Mouse (Mus musculus) C2C12 (cell line): Measurements from ENCODE around the gene Vpreb3. TPM values are rescaled to one million over a fixed set of nuclear protein-coding genes. Genes with fewer than 3 reads are reported as not detected.
A peak's percentile ranks its signal among the peaks of the same experiment; 100 is the strongest.

Experiments
- H3K27me3 ChIP-seq: one replicate; pipeline ENCODE4 v1.6.1; 2011; ENCODE audit not compliant: control insufficient read depth, insufficient read depth, insufficient read length
- H3K36me3 ChIP-seq: one replicate; pipeline ENCODE4 v1.6.1; 2011; ENCODE audit not compliant: control insufficient read depth, insufficient read depth
- H3K4me3 ChIP-seq: one replicate; pipeline ENCODE4 v1.5.1; 2011; ENCODE audit warnings: mild to moderate bottlenecking, control low read depth; ENCODE audit not compliant: poor library complexity, insufficient read depth, severe bottlenecking
- H3K79me2 ChIP-seq: one replicate; pipeline ENCODE4 v1.6.1; 2011; ENCODE audit not compliant: control insufficient read depth, insufficient read depth
- H3K79me3 ChIP-seq: one replicate; pipeline ENCODE4 v1.6.1; 2011; ENCODE audit warnings: low read depth, control low read depth
- H3ac ChIP-seq: one replicate; pipeline ENCODE3; 2011; ENCODE audit warnings: low read depth; ENCODE audit not compliant: control insufficient read depth, insufficient read length
- CEBPB ChIP-seq: IDR thresholded peaks from one replicate; pipeline ENCODE4 v1.6.1; 2011; ENCODE audit warnings: low read depth, mild to moderate bottlenecking, control low read depth, moderate library complexity
- CTCF ChIP-seq: IDR thresholded peaks from one replicate; pipeline ENCODE4 v1.5.1; 2011; ENCODE audit not compliant: control insufficient read depth, insufficient read depth, insufficient read length
- FOSL1 ChIP-seq: IDR thresholded peaks from one replicate; pipeline ENCODE4 v1.8.0; 2011; ENCODE audit warnings: mild to moderate bottlenecking, low read length; ENCODE audit not compliant: poor library complexity, insufficient read depth, severe bottlenecking
- MAX ChIP-seq: IDR thresholded peaks from one replicate; pipeline ENCODE4 v1.6.1; 2011; ENCODE audit warnings: mild to moderate bottlenecking, control low read depth
- MYOD1 ChIP-seq: IDR thresholded peaks from one replicate; pipeline ENCODE4 v1.6.1; 2011; ENCODE audit warnings: low read depth; ENCODE audit not compliant: control insufficient read depth, insufficient read length
- MYOG ChIP-seq: IDR thresholded peaks from one replicate; pipeline ENCODE4 v1.6.1; 2011; ENCODE audit not compliant: control insufficient read depth, insufficient read length; ENCODE audit errors: extremely low read depth
- USF1 ChIP-seq: IDR thresholded peaks from one replicate; pipeline ENCODE4 v1.6.1; 2011; ENCODE audit warnings: low read depth, mild to moderate bottlenecking, control low read depth, moderate library complexity
- polyA plus RNA-seq: library from polyadenylated mRNA; unstranded; fragments of >200 nt; fragmentation: generic; extraction: Trizol; gene quantifications from one replicate; pipeline ENCODE4 v1.2.1, GENCODE M21; 2012; ENCODE audit warnings: missing spikeins

The Vpreb3 gene
- polyA plus RNA-seq, 1 experiment: 0.13 TPM

GRCm38 (mm10) chr10:75915557-75915956, 27.3 kb upstream of the Vpreb3 start:
- H3ac ChIP-seq: no peak overlapping the region
- peaks cover 73% of the 10 kb centered on the region for H3K36me3 ChIP-seq
- peaks cover 92% of the 10 kb centered on the region for H3K79me2 ChIP-seq
- no peak for TF ChIP-seq MYOG
- no peak for TF ChIP-seq MAX
- TF ChIP-seq USF1: no peak
- H3K4me3 ChIP-seq: no peak overlapping the region
- peaks cover 62% of the 10 kb centered on the region for H3K79me3 ChIP-seq
- no peaks in the 10 kb centered on the region for H3K27me3 ChIP-seq

GRCm38 (mm10) chr10:75916840-75917239, 26.0 kb upstream of the Vpreb3 start:
- H3ac ChIP-seq: no peak overlapping the region
- peaks cover 66% of the 10 kb centered on the region for H3K79me3 ChIP-seq
- no peaks in the 10 kb centered on the region for H3K27me3 ChIP-seq
- H3K36me3 ChIP-seq: peaks cover 61% of the 10 kb centered on the region
- no peak overlapping the region for H3K4me3 ChIP-seq
- H3K79me2 ChIP-seq: peaks cover 97% of the 10 kb centered on the region
- TF ChIP-seq CTCF: no peak
- no peak for TF ChIP-seq USF1
- no peak for TF ChIP-seq MYOG
- TF ChIP-seq MYOD1: no peak

- TF ChIP-seq CEBPB (no peak), MYOG (no peak), CTCF (no peak), FOSL1 (no peak), MYOD1 (no peak), USF1 (no peak), MAX (no peak)
- Histone ChIP-seq H3K79me2 (peaks cover 85% of the 10 kb centered on the region), H3K27me3 (no peaks in the 10 kb centered on the region), H3K36me3 (peaks cover 61% of the 10 kb centered on the region), H3K79me3 (peaks cover 64% of the 10 kb centered on the region), H3ac (no peak overlapping the region), H3K4me3 (no peak overlapping the region)
These were observed 23.8 kb upstream of the Vpreb3 start for GRCm38 (mm10) chr10:75919026-75919425.

- Histone ChIP-seq H3K27me3 (no peaks in the 10 kb centered on the region), H3ac (peak within 1 kb of the TSS; percentile 84), H3K79me2 (peaks cover 64% of the 10 kb centered on the region), H3K79me3 (peaks cover 50% of the 10 kb centered on the region), H3K36me3 (peaks cover 64% of the 10 kb centered on the region), H3K4me3 (peak within 1 kb of the TSS; percentile 97)
- TF ChIP-seq CTCF (no peak), MAX (peak; percentile 24), MYOD1 (no peak)
These were observed 21.7 kb upstream of the Vpreb3 start, which contains the start of gene Smarcb1 for GRCm38 (mm10) chr10:75921026-75921725. Gene Smarcb1, minus strand, starts transcription at chr10:75921617.

- Histone ChIP-seq H3ac (peak overlapping the region; percentile 69), H3K27me3 (no peaks in the 10 kb centered on the region), H3K79me2 (peaks cover 56% of the 10 kb centered on the region), H3K36me3 (peaks cover 62% of the 10 kb centered on the region), H3K4me3 (peak overlapping the region; percentile 97), H3K79me3 (peaks cover 43% of the 10 kb centered on the region)
- TF ChIP-seq FOSL1 (no peak), MAX (no peak), MYOG (no peak), CTCF (no peak), MYOD1 (no peak), CEBPB (no peak), USF1 (no peak)
These were observed 20.9 kb upstream of the Vpreb3 start for GRCm38 (mm10) chr10:75921726-75922560.

GRCm38 (mm10) chr10:75924324-75924723, 18.5 kb upstream of the Vpreb3 start:
- H3K79me3 ChIP-seq: peaks cover 20% of the 10 kb centered on the region
- H3K79me2 ChIP-seq: peaks cover 40% of the 10 kb centered on the region
- H3ac ChIP-seq: no peak overlapping the region
- TF ChIP-seq MAX: no peak
- no peak for TF ChIP-seq USF1
- TF ChIP-seq MYOD1: no peak
- TF ChIP-seq CTCF: no peak
- TF ChIP-seq FOSL1: no peak
- no peak for TF ChIP-seq MYOG
- no peak for TF ChIP-seq CEBPB
- H3K4me3 ChIP-seq: no peak overlapping the region
- H3K27me3 ChIP-seq: no peaks in the 10 kb centered on the region
- peaks cover 61% of the 10 kb centered on the region for H3K36me3 ChIP-seq
